Mouse (Mus musculus): Measurements from ENCODE around the gene Grik2. TPM values are rescaled to one million over a fixed set of nuclear protein-coding genes. Genes with fewer than 3 reads are reported as not detected.
"Not testable (repeated sequence)": the region's sequence is repeated elsewhere in the genome, so short reads cannot be mapped to it uniquely, and the experiment has no call there.

The Grik2 gene
- polyA plus RNA-seq, 1 experiment from 2014 or later: 7.0 TPM

GRCm38 (mm10) chr10:49191773-49192371 is 596.7 kb downstream of the Grik2 start:
- Histone ChIP-seq H3K4me3 (no peak overlapping the region), H3K27ac (no peak overlapping the region), H3K36me3 (no peaks in the 10 kb centered on the region), H3K9me3 (no peaks in the 10 kb centered on the region), H3K27me3 (ENCODE audit: insufficient read depth, poor library complexity, severe bottlenecking) (no peaks in the 10 kb centered on the region), H3K4me1 (replicated peaks) (no peaks in the 10 kb centered on the region)
- no peak for DNase-seq (ENCODE audit: low spot score)

- H3K4me3 ChIP-seq: no peak overlapping the region
- no peak overlapping the region for H3K27ac ChIP-seq
- H3K36me3 ChIP-seq: no peaks in the 10 kb centered on the region
- no peaks in the 10 kb centered on the region for H3K9me3 ChIP-seq
- 86% methylated on average over 1 of the region's 1 CpGs for WGBS
- no peaks in the 10 kb centered on the region for H3K4me1 ChIP-seq (replicated peaks)
- no peaks in the 10 kb centered on the region for H3K27me3 ChIP-seq (ENCODE audit: insufficient read depth, poor library complexity, severe bottlenecking)
- no peak for DNase-seq (ENCODE audit: low spot score)
Measured at GRCm38 (mm10) chr10:49191291-49191690, 597.3 kb downstream of the Grik2 start.

DNA sequence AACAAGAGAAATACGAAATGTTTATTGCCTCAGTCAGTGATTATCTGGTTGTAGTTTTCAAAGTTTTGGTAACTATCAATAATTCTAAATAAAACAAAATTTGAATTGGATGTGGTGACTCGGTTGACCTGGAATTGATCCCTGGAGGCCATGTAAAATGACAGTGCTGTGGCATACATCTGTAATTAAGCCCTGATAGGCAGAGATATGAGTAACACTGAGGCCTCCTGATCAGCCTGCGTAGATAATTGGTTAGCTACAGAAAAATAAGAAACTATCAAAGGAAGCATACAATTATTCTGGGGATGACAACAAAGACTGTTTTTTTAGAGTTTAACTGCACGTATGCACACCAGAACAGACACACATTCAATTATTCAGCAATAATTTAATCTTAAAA is 634.4 kb downstream of the Grik2 start:
- H3K36me3 ChIP-seq: no peaks in the 10 kb centered on the region
- no peak overlapping the region for H3K4me3 ChIP-seq
- no peaks in the 10 kb centered on the region for H3K9me3 ChIP-seq
- no peak overlapping the region for H3K27ac ChIP-seq
- WGBS: 66% methylated on average over 4 of the region's 4 CpGs
- no peak for DNase-seq (ENCODE audit: low spot score)
- no peaks in the 10 kb centered on the region for H3K27me3 ChIP-seq (ENCODE audit: insufficient read depth, poor library complexity, severe bottlenecking)
- no peaks in the 10 kb centered on the region for H3K4me1 ChIP-seq (replicated peaks)

- WGBS: 88% methylated on average over 4 of the region's 4 CpGs
- not testable (repeated sequence) for H3K36me3 ChIP-seq; H3K27ac ChIP-seq; H3K27me3 ChIP-seq (ENCODE audit: insufficient read depth, poor library complexity, severe bottlenecking); DNase-seq (ENCODE audit: low spot score); H3K4me1 ChIP-seq (replicated peaks); H3K9me3 ChIP-seq; H3K4me3 ChIP-seq
Measured at GRCm38 (mm10) chr10:49151496-49151895, 637.1 kb downstream of the Grik2 start.

DNA sequence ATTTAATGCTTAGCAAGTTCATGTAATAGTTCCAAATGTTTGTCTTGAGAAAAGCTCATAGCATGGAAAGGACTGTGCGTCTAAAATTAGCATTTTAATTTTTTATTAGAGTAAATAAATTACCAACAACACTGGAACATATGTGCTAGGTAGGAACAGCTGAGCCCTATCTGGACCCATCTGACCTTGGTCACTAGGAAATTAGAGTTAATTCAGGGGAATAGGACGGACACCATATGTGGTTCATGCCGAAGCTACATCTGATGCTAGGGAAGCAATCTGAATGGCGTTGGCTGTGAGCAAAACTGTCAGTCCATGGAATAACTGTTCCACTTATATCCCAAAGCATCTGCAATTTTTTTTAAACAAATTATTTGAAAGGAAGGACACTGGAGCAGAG is 638.9 kb downstream of the Grik2 start:
- Histone ChIP-seq H3K27me3 (ENCODE audit: insufficient read depth, poor library complexity, severe bottlenecking) (no peaks in the 10 kb centered on the region), H3K27ac (no peak overlapping the region), H3K4me1 (replicated peaks) (no peaks in the 10 kb centered on the region), H3K9me3 (no peaks in the 10 kb centered on the region), H3K36me3 (no peaks in the 10 kb centered on the region), H3K4me3 (no peak overlapping the region)
- no peak for DNase-seq (ENCODE audit: low spot score)
- WGBS: 74% methylated on average over 4 of the region's 4 CpGs

GRCm38 (mm10) chr10:49142658-49143057 is 645.9 kb downstream of the Grik2 start:
- WGBS: 96% methylated on average over 3 of the region's 3 CpGs
- H3K27me3 ChIP-seq (ENCODE audit: insufficient read depth, poor library complexity, severe bottlenecking): no peaks in the 10 kb centered on the region
- no peaks in the 10 kb centered on the region for H3K9me3 ChIP-seq
- no peaks in the 10 kb centered on the region for H3K4me1 ChIP-seq (replicated peaks)
- H3K36me3 ChIP-seq: no peaks in the 10 kb centered on the region
- no peak for DNase-seq (ENCODE audit: low spot score)
- no peak overlapping the region for H3K27ac ChIP-seq
- H3K4me3 ChIP-seq: no peak overlapping the region

DNA sequence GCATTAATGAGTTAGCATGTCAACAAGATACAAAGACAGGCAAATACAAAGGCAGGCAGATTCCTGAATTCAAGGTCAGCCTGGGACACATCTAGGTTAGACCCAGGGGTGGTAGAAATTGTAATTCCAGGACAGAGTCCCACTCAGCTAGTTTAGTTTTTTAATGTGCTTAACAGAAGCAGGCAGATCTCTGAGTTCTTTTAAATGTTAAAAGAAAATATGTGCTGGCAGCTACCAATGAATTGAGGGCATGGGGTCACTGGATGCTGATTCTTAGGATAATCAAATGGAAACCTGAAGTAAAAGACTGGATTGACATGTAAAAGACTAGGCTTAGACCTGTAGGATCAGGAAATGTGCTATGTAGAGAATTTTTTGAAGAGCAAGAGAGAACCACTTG is 651.8 kb downstream of the Grik2 start:
- no peaks in the 10 kb centered on the region for H3K4me1 ChIP-seq (replicated peaks)
- H3K4me3 ChIP-seq: no peak overlapping the region
- no peaks in the 10 kb centered on the region for H3K27me3 ChIP-seq (ENCODE audit: insufficient read depth, poor library complexity, severe bottlenecking)
- H3K27ac ChIP-seq: no peak overlapping the region
- no peaks in the 10 kb centered on the region for H3K36me3 ChIP-seq
- DNase-seq (ENCODE audit: low spot score): no peak
- no peaks in the 10 kb centered on the region for H3K9me3 ChIP-seq

DNA sequence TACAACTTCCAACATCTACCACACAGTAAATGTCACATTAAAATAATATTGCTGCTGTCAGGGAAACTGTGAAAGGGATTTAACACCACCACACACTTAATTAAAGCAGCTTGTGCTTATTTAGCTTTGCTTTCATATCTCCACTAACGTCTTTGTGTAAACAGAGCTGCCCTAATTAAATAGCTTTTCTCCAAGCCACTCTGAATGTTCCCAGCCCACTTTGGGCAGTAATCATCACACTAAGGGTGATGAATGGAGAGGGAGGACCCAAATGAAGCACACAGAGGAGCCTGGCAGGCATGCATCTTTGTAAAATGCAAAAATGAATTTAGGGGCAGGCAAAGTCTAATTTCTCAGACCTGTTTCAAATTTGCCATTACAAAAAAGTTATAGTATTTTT is 657.3 kb downstream of the Grik2 start:
- Histone ChIP-seq H3K9me3 (no peaks in the 10 kb centered on the region), H3K4me1 (replicated peaks) (no peaks in the 10 kb centered on the region), H3K27ac (no peak overlapping the region), H3K4me3 (no peak overlapping the region), H3K36me3 (no peaks in the 10 kb centered on the region), H3K27me3 (ENCODE audit: insufficient read depth, poor library complexity, severe bottlenecking) (no peaks in the 10 kb centered on the region)
- WGBS: 20% methylated on average over 1 of the region's 1 CpGs
- DNase-seq (ENCODE audit: low spot score): no peak

DNA sequence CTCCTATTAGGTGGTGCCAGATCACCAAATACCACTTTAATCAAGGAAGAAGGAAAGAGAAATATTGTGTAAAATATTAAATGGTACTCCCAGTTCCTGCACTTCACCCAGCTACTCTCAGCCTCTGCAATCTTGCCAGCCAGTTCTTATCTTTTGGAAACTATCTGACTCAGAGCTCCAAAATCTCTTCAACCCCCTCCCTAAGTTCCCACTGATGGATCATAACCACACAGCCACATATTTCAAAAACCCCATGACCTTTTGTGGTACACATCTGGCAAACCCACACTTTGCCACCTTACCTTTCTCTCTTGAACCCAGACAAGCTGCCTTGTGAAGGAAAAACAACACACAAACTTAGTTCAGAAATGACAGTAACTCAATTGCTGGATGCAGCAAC is 738.2 kb downstream of the Grik2 start:
- H3K27me3 ChIP-seq (ENCODE audit: insufficient read depth, poor library complexity, severe bottlenecking): no peaks in the 10 kb centered on the region
- H3K36me3 ChIP-seq: no peaks in the 10 kb centered on the region
- H3K9me3 ChIP-seq: no peaks in the 10 kb centered on the region
- no peak for DNase-seq (ENCODE audit: low spot score)
- H3K27ac ChIP-seq: no peak overlapping the region
- H3K4me1 ChIP-seq (replicated peaks): no peaks in the 10 kb centered on the region
- H3K4me3 ChIP-seq: no peak overlapping the region

DNA sequence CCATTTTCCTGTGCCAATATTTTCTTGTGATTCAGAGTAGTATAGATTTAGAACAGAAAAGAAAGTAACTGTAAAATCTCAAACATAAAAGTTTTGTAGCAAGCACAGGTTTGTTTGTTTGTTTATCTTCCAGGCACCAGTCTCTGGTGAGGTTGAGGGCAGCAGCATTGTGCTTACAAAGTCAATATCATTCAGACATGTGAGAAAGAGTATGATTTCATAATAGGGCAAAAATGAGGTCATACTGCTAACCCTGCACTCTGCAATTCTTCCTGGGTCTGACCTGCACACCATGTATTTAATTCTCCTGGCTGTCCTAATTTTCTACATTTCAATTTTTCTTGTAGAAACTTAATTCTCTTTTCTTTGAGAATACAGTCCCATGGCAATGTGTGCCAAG is 739.2 kb downstream of the Grik2 start:
- Histone ChIP-seq H3K4me1 (replicated peaks) (no peaks in the 10 kb centered on the region), H3K27me3 (ENCODE audit: insufficient read depth, poor library complexity, severe bottlenecking) (no peaks in the 10 kb centered on the region), H3K4me3 (no peak overlapping the region), H3K36me3 (no peaks in the 10 kb centered on the region), H3K9me3 (no peaks in the 10 kb centered on the region), H3K27ac (no peak overlapping the region)
- no peak for DNase-seq (ENCODE audit: low spot score)

All from hindbrain, embryonic 10.5 days (tissue).